Comparison of ENCODE assay signal across 23 mouse cellular contexts in the genomic region with DNA sequence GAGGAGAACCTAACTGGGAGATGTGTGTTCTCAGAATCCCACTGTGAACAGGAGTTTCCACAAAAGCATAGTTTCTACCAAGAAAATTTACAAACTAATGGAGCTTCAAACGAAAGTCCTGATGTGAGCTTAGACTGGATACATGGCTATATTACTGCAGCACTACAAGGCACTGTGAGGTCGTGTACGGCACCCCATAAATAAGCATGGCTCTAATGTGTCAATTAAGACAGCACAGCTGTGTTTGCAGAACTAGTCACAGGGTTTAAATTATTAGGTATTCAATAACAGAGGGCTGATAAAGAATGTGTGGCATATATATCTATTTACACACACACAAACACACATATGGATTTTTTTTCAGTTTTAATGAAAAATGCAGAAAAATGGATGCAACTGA. TPM values are rescaled to one million over a fixed set of nuclear protein-coding genes. Genes with fewer than 3 reads are reported as not detected.
"Had no signal": no experiment of that assay in that cellular context is flagged by ENCODE, and none has a peak within 500 bp of the region (broad histone marks: within the 10 kb centered on the region; RNA-seq: fewer than 3 reads in every experiment).

No protein-coding gene starts in this region.

- DNase-seq: forebrain, postnatal 0 days; gastrocnemius, postnatal 10 days; kidney, adult 11 months; kidney, adult 2 months; kidney, adult 9 months; kidney, postnatal 25 days; kidney, postnatal 4 days; liver had no signal

- H3K27ac ChIP-seq: heart, embryonic 10.5 days; heart, embryonic 13.5 days; heart, embryonic 15.5 days; hindbrain, embryonic 13.5 days; hindbrain, embryonic 15.5 days; hindbrain, postnatal 0 days; kidney, embryonic 15.5 days; kidney, postnatal 0 days; layer of hippocampus, adult 2 months; left cerebral cortex, adult 2 months; limb, embryonic 12.5 days had no signal

- H3K9ac ChIP-seq: forebrain, postnatal 0 days; heart, embryonic 13.5 days; heart, embryonic 15.5 days; hindbrain, embryonic 13.5 days; hindbrain, embryonic 15.5 days; kidney, embryonic 15.5 days; limb, embryonic 12.5 days had no signal

- H3K4me1 ChIP-seq: heart, embryonic 13.5 days; heart, embryonic 15.5 days; hindbrain, embryonic 13.5 days; hindbrain, embryonic 15.5 days had no signal

- ATAC-seq: forebrain, postnatal 0 days; hindbrain, postnatal 0 days; intestine, embryonic 16.5 days had no signal

- H3K4me2 ChIP-seq: heart, embryonic 13.5 days; heart, embryonic 15.5 days; hindbrain, embryonic 13.5 days; hindbrain, embryonic 15.5 days; kidney, embryonic 15.5 days; limb, embryonic 12.5 days; liver, embryonic 11.5 days had no signal

- H3K9me3 ChIP-seq: heart, embryonic 10.5 days; heart, embryonic 13.5 days; heart, embryonic 15.5 days; hindbrain, embryonic 13.5 days; hindbrain, embryonic 15.5 days; kidney, embryonic 15.5 days; limb, embryonic 12.5 days had no signal

- H3K4me3 ChIP-seq: heart, embryonic 10.5 days; heart, embryonic 13.5 days; heart, embryonic 15.5 days; hindbrain, embryonic 13.5 days; hindbrain, embryonic 15.5 days; kidney, embryonic 15.5 days; layer of hippocampus, adult 2 months; left cerebral cortex, adult 2 months; limb, embryonic 12.5 days had no signal

- H3K27me3 ChIP-seq: heart, embryonic 13.5 days; heart, embryonic 15.5 days; hindbrain, embryonic 13.5 days; hindbrain, embryonic 15.5 days; kidney, embryonic 15.5 days; limb, embryonic 12.5 days had no signal

- H3K36me3 ChIP-seq: heart, embryonic 10.5 days; heart, embryonic 13.5 days; heart, embryonic 15.5 days; hindbrain, embryonic 13.5 days; hindbrain, embryonic 15.5 days; kidney, embryonic 15.5 days; limb, embryonic 12.5 days had no signal

RNA-seq across cellular contexts. Expression of gene Ccdc170, which starts 1.4 kb away (rescaled TPM):
- polyA plus RNA-seq: heart, embryonic 10.5 days; heart, embryonic 13.5 days; heart, embryonic 15.5 days; heart, postnatal 0 days; intestine, embryonic 14.5 days; intestine, embryonic 16.5 days; liver, embryonic 11.5 days had no signal
